ENCODE assay signal across 8 mouse cellular contexts in genomic region chr11:51615601-51616000, GRCm38 (mm10). TPM values are rescaled to one million over a fixed set of nuclear protein-coding genes. Genes with fewer than 3 reads are reported as not detected.
A peak's percentile ranks its signal among the peaks of the same experiment; 100 is the strongest.
DNase-seq lines count a peak whose midpoint lies in the region; ATAC-seq and TF ChIP-seq lines count a peak whose summit lies in the region.

No protein-coding gene starts in this region.

- peak overlapping the region; percentile 53 for H3K9ac ChIP-seq in intestine, postnatal 0 days (ENCODE audit: low read depth, low read length)
- H3K9ac ChIP-seq in neural tube, embryonic 14.5 days (replicated peaks; ENCODE audit: low read depth, low read length), result peak overlapping the region; percentile 41; the same call in 1 of the 2 replicates

- peak; percentile 22; the same call in 1 of the 2 replicates for TF ChIP-seq CTCF in intestine, postnatal 0 days (IDR thresholded peaks at IDR 0.05; ENCODE audit: low read depth)
- TF ChIP-seq CTCF in lung, adult 2 months (IDR thresholded peaks at IDR 0.05; ENCODE audit: insufficient read depth, low read length), result no peak

- WGBS in intestine, postnatal 0 days, result under 1% methylated on average over 14 of the region's 14 CpGs
- under 1% methylated on average over 14 of the region's 14 CpGs for WGBS in lung, adult 2 months
- WGBS in neural tube, embryonic 14.5 days, result 7% methylated on average over 14 of the region's 14 CpGs

- H3K4me2 ChIP-seq in intestine, postnatal 0 days (replicated peaks; ENCODE audit: low read depth), result peak overlapping the region; percentile 70
- peak overlapping the region; percentile 53 for H3K4me2 ChIP-seq in neural tube, embryonic 14.5 days (ENCODE audit: low read depth, low read length)

- peak; percentile 95; the same call in 1 of the 2 replicates for TF ChIP-seq POLR2A in lung, adult 2 months (IDR thresholded peaks at IDR 0.05; ENCODE audit: borderline replicate concordance, extremely low read depth, low read depth, low read length)

- peak; percentile 71 to 73 for DNase-seq in urinary bladder, adult 18-20 months (ENCODE audit: low spot score in 2 of 2)
- no peak for DNase-seq in urinary bladder, postnatal 10 days (ENCODE audit: low spot score)
- DNase-seq in embryo, embryonic 10.5 days (ENCODE audit: low spot score), result peak; percentile 88
- peak; percentile 98 for DNase-seq in heart, adult 11 months
- DNase-seq in lung, adult 2 months, result peak; percentile 73
- peak; percentile 74 for DNase-seq in thymus, postnatal 25 days

- peak overlapping the region; percentile 32 for H3K4me3 ChIP-seq in intestine, postnatal 0 days (ENCODE audit: low read depth, low read length)
- peak overlapping the region; percentile 66 for H3K4me3 ChIP-seq in lung, adult 2 months (replicated peaks; ENCODE audit: extremely low read depth, low read depth, low read length)
- peak overlapping the region; percentile 25 for H3K4me3 ChIP-seq in neural tube, embryonic 14.5 days (ENCODE audit: low read depth, low read length)

- no peaks in the 10 kb centered on the region for H3K27me3 ChIP-seq in intestine, postnatal 0 days (replicated peaks; ENCODE audit: control insufficient read depth, insufficient read depth, low read length)
- H3K27me3 ChIP-seq in neural tube, embryonic 14.5 days (ENCODE audit: control insufficient read depth, insufficient read depth, low read length), result no peaks in the 10 kb centered on the region

- no peaks in the 10 kb centered on the region for H3K9me3 ChIP-seq in intestine, postnatal 0 days (ENCODE audit: control insufficient read depth)
- no peaks in the 10 kb centered on the region for H3K9me3 ChIP-seq in neural tube, embryonic 14.5 days (ENCODE audit: control insufficient read depth, low read length)

- peak overlapping the region; percentile 91 for H3K27ac ChIP-seq in intestine, postnatal 0 days (ENCODE audit: low read depth, low read length)
- no peak overlapping the region for H3K27ac ChIP-seq in neural tube, embryonic 14.5 days (ENCODE audit: low read depth, low read length)

- H3K36me3 ChIP-seq in intestine, postnatal 0 days (ENCODE audit: control insufficient read depth, insufficient read depth), result no peaks in the 10 kb centered on the region
- no peaks in the 10 kb centered on the region for H3K36me3 ChIP-seq in neural tube, embryonic 14.5 days (ENCODE audit: control insufficient read depth, insufficient read depth, low read length)

- peak; percentile 70 for ATAC-seq in intestine, postnatal 0 days
- no peak for ATAC-seq in neural tube, embryonic 14.5 days (ENCODE audit: low read depth)

- peaks cover 3% of the 10 kb centered on the region; the same call in 1 of the 2 replicates for H3K4me1 ChIP-seq in intestine, postnatal 0 days (replicated peaks; ENCODE audit: control insufficient read depth, insufficient read depth, low read length)
- peaks cover 18% of the 10 kb centered on the region for H3K4me1 ChIP-seq in lung, adult 2 months (ENCODE audit: control insufficient read depth, insufficient read depth, low read length)
- peaks cover 9% of the 10 kb centered on the region for H3K4me1 ChIP-seq in neural tube, embryonic 14.5 days (ENCODE audit: control insufficient read depth, insufficient read depth, low read length)

RNA-seq across cellular contexts. Expression of gene Nhp2, which starts 3.9 kb away (rescaled TPM):
- polyA plus RNA-seq in intestine, postnatal 0 days (2015; fragmentation: Nextera tagmentation; extraction: Ambion mirVana), result 98.2 and 101 TPM in 2 replicates
- 22.6 and 33.3 TPM in 2 replicates for polyA plus RNA-seq in lung, adult 2 months (2012; rRNA removed)
- polyA plus RNA-seq in neural tube, embryonic 14.5 days (2014; fragmentation: Nextera tagmentation; extraction: Ambion mirVana), result 104 and 112 TPM in 2 replicates

RNA-seq across cellular contexts. Expression of gene Hnrnpab, which starts 9.0 kb away (rescaled TPM):
- 181 and 191 TPM in 2 replicates for polyA plus RNA-seq in intestine, postnatal 0 days (2015; fragmentation: Nextera tagmentation; extraction: Ambion mirVana)
- 174 and 289 TPM in 2 replicates for polyA plus RNA-seq in lung, adult 2 months (2012; rRNA removed)
- 329 and 397 TPM in 2 replicates for polyA plus RNA-seq in neural tube, embryonic 14.5 days (2014; fragmentation: Nextera tagmentation; extraction: Ambion mirVana)

RNA-seq across cellular contexts. Expression of gene Rmnd5b, which starts 20.1 kb away (rescaled TPM):
- 32.4 and 34.2 TPM in 2 replicates for polyA plus RNA-seq in intestine, postnatal 0 days (2015; fragmentation: Nextera tagmentation; extraction: Ambion mirVana)
- 64.9 and 65.8 TPM in 2 replicates for polyA plus RNA-seq in lung, adult 2 months (2012; rRNA removed)
- 81.8 and 93.5 TPM in 2 replicates for polyA plus RNA-seq in neural tube, embryonic 14.5 days (2014; fragmentation: Nextera tagmentation; extraction: Ambion mirVana)

RNA-seq across cellular contexts. Expression of gene Phykpl, which starts 31.0 kb away (rescaled TPM):
- polyA plus RNA-seq in intestine, postnatal 0 days (2015; fragmentation: Nextera tagmentation; extraction: Ambion mirVana), result 22.7 and 24.2 TPM in 2 replicates
- 19.8 and 25.4 TPM in 2 replicates for polyA plus RNA-seq in lung, adult 2 months (2012; rRNA removed)
- polyA plus RNA-seq in neural tube, embryonic 14.5 days (2014; fragmentation: Nextera tagmentation; extraction: Ambion mirVana), result 9.9 and 11.7 TPM in 2 replicates

RNA-seq across cellular contexts. Expression of gene N4bp3, which starts 35.0 kb away (rescaled TPM):
- 8.5 and 8.8 TPM in 2 replicates for polyA plus RNA-seq in intestine, postnatal 0 days (2015; fragmentation: Nextera tagmentation; extraction: Ambion mirVana)
- 43.7 and 45.9 TPM in 2 replicates for polyA plus RNA-seq in lung, adult 2 months (2012; rRNA removed)
- 16.2 and 17.7 TPM in 2 replicates for polyA plus RNA-seq in neural tube, embryonic 14.5 days (2014; fragmentation: Nextera tagmentation; extraction: Ambion mirVana)
